Mouse (Mus musculus): ENCODE results near the gene Ephb1. TPM values are rescaled to one million over a fixed set of nuclear protein-coding genes. Genes with fewer than 3 reads are reported as not detected.

The Ephb1 gene
- polyA plus RNA-seq, 1 experiment = 3.0 TPM

- H3K27me3 ChIP-seq (ENCODE audit: control insufficient read depth, insufficient read depth, low read length) = no peaks in the 10 kb centered on the region
- H3K27ac ChIP-seq (ENCODE audit: control insufficient read depth, insufficient read depth, low read depth, low read length) = no peak overlapping the region
- H3K4me1 ChIP-seq (ENCODE audit: control insufficient read depth, insufficient read depth, low read length) = peaks cover 6% of the 10 kb centered on the region
- no peak for TF ChIP-seq CTCF (IDR thresholded peaks at IDR 0.05; ENCODE audit: control insufficient read depth, insufficient read depth, insufficient replicate concordance, low read depth, low read length)
- TF ChIP-seq POLR2A (IDR thresholded peaks at IDR 0.05; ENCODE audit: control insufficient read depth, low read depth, low read length) = no peak
- H3K4me3 ChIP-seq (ENCODE audit: control insufficient read depth, low read depth, low read length) = no peak overlapping the region
- H3K36me3 ChIP-seq (ENCODE audit: control insufficient read depth, insufficient read depth, low read length) = no peaks in the 10 kb centered on the region
These were observed 48.9 kb downstream of the Ephb1 start for GRCm38 (mm10) chr9:102305432-102306100.

GRCm38 (mm10) chr9:102304796-102305195 lies 49.7 kb downstream of the Ephb1 start:
- Histone ChIP-seq H3K27me3 (ENCODE audit: control insufficient read depth, insufficient read depth, low read length) (no peaks in the 10 kb centered on the region), H3K27ac (ENCODE audit: control insufficient read depth, insufficient read depth, low read depth, low read length) (no peak overlapping the region), H3K4me3 (ENCODE audit: control insufficient read depth, low read depth, low read length) (no peak overlapping the region), H3K4me1 (ENCODE audit: control insufficient read depth, insufficient read depth, low read length) (peaks cover 6% of the 10 kb centered on the region), H3K36me3 (ENCODE audit: control insufficient read depth, insufficient read depth, low read length) (no peaks in the 10 kb centered on the region)
- TF ChIP-seq POLR2A (IDR thresholded peaks at IDR 0.05; ENCODE audit: control insufficient read depth, low read depth, low read length) (no peak), CTCF (IDR thresholded peaks at IDR 0.05; ENCODE audit: control insufficient read depth, insufficient read depth, insufficient replicate concordance, low read depth, low read length) (no peak)

GRCm38 (mm10) chr9:102303882-102304281 lies 50.6 kb downstream of the Ephb1 start:
- TF ChIP-seq POLR2A (IDR thresholded peaks at IDR 0.05; ENCODE audit: control insufficient read depth, low read depth, low read length) (no peak), CTCF (IDR thresholded peaks at IDR 0.05; ENCODE audit: control insufficient read depth, insufficient read depth, insufficient replicate concordance, low read depth, low read length) (no peak)
- Histone ChIP-seq H3K27ac (ENCODE audit: control insufficient read depth, insufficient read depth, low read depth, low read length) (no peak overlapping the region), H3K4me1 (ENCODE audit: control insufficient read depth, insufficient read depth, low read length) (peaks cover 6% of the 10 kb centered on the region)

GRCm38 (mm10) chr9:102300985-102301384 lies 53.5 kb downstream of the Ephb1 start:
- Histone ChIP-seq H3K27me3 (ENCODE audit: control insufficient read depth, insufficient read depth, low read length) (no peaks in the 10 kb centered on the region), H3K4me3 (ENCODE audit: control insufficient read depth, low read depth, low read length) (no peak overlapping the region), H3K27ac (ENCODE audit: control insufficient read depth, insufficient read depth, low read depth, low read length) (no peak overlapping the region), H3K36me3 (ENCODE audit: control insufficient read depth, insufficient read depth, low read length) (no peaks in the 10 kb centered on the region), H3K4me1 (ENCODE audit: control insufficient read depth, insufficient read depth, low read length) (peaks cover 6% of the 10 kb centered on the region)
- TF ChIP-seq CTCF (IDR thresholded peaks at IDR 0.05; ENCODE audit: control insufficient read depth, insufficient read depth, insufficient replicate concordance, low read depth, low read length) = no peak
- no peak for TF ChIP-seq POLR2A (IDR thresholded peaks at IDR 0.05; ENCODE audit: control insufficient read depth, low read depth, low read length)

More at GRCm38 (mm10) chr9:102303882-102304281, 50.6 kb downstream of the Ephb1 start:
- H3K36me3 ChIP-seq (ENCODE audit: control insufficient read depth, insufficient read depth, low read length) = no peaks in the 10 kb centered on the region
- H3K27me3 ChIP-seq (ENCODE audit: control insufficient read depth, insufficient read depth, low read length) = no peaks in the 10 kb centered on the region
- peak overlapping the region; percentile 30 for H3K4me3 ChIP-seq (ENCODE audit: control insufficient read depth, low read depth, low read length)

GRCm38 (mm10) chr9:102298741-102299140 lies 55.8 kb downstream of the Ephb1 start:
- Histone ChIP-seq H3K27ac (ENCODE audit: control insufficient read depth, insufficient read depth, low read depth, low read length) (no peak overlapping the region), H3K4me1 (ENCODE audit: control insufficient read depth, insufficient read depth, low read length) (no peaks in the 10 kb centered on the region), H3K27me3 (ENCODE audit: control insufficient read depth, insufficient read depth, low read length) (no peaks in the 10 kb centered on the region), H3K36me3 (ENCODE audit: control insufficient read depth, insufficient read depth, low read length) (no peaks in the 10 kb centered on the region), H3K4me3 (ENCODE audit: control insufficient read depth, low read depth, low read length) (no peak overlapping the region)
- TF ChIP-seq POLR2A (IDR thresholded peaks at IDR 0.05; ENCODE audit: control insufficient read depth, low read depth, low read length) = no peak

- Histone ChIP-seq H3K27me3 (ENCODE audit: control insufficient read depth, insufficient read depth, low read length) (no peaks in the 10 kb centered on the region), H3K36me3 (ENCODE audit: control insufficient read depth, insufficient read depth, low read length) (no peaks in the 10 kb centered on the region), H3K4me3 (ENCODE audit: control insufficient read depth, low read depth, low read length) (no peak overlapping the region), H3K4me1 (ENCODE audit: control insufficient read depth, insufficient read depth, low read length) (no peaks in the 10 kb centered on the region), H3K27ac (ENCODE audit: control insufficient read depth, insufficient read depth, low read depth, low read length) (no peak overlapping the region)
- TF ChIP-seq CTCF (IDR thresholded peaks at IDR 0.05; ENCODE audit: control insufficient read depth, insufficient read depth, insufficient replicate concordance, low read depth, low read length) = no peak
- TF ChIP-seq POLR2A (IDR thresholded peaks at IDR 0.05; ENCODE audit: control insufficient read depth, low read depth, low read length) = no peak
These were observed 56.5 kb downstream of the Ephb1 start for GRCm38 (mm10) chr9:102297986-102298385.

GRCm38 (mm10) chr9:102297176-102297575 lies 57.3 kb downstream of the Ephb1 start:
- H3K27me3 ChIP-seq (ENCODE audit: control insufficient read depth, insufficient read depth, low read length) = no peaks in the 10 kb centered on the region
- TF ChIP-seq POLR2A (IDR thresholded peaks at IDR 0.05; ENCODE audit: control insufficient read depth, low read depth, low read length) (no peak), CTCF (IDR thresholded peaks at IDR 0.05; ENCODE audit: control insufficient read depth, insufficient read depth, insufficient replicate concordance, low read depth, low read length) (no peak)

More at GRCm38 (mm10) chr9:102297176-102297575, 57.3 kb downstream of the Ephb1 start:
- Histone ChIP-seq H3K36me3 (ENCODE audit: control insufficient read depth, insufficient read depth, low read length) (no peaks in the 10 kb centered on the region), H3K4me1 (ENCODE audit: control insufficient read depth, insufficient read depth, low read length) (no peaks in the 10 kb centered on the region), H3K4me3 (ENCODE audit: control insufficient read depth, low read depth, low read length) (no peak overlapping the region), H3K27ac (ENCODE audit: control insufficient read depth, insufficient read depth, low read depth, low read length) (no peak overlapping the region)
